ENCODE assay signal across 21 mouse cellular contexts in the genomic region with DNA sequence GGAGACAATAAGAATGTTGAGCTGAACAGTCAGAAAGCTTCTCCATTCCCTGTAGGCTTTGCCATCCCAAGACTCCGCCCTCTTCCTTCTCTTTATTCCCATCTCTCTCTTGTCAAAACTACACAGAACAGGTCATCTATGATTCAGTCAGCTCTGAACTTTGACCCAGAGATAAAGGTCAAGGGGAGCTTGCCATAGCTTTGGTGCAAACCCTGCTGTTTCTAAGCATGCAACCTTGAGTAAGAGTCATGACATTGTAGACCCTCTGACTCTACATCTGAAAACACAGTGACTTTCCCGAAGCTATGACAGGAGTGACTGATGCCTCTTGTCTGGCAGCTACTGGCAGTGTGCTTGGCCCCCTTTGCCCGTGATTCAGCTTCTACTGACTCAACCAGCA. TPM values are rescaled to one million over a fixed set of nuclear protein-coding genes. Genes with fewer than 3 reads are reported as not detected.
"Had no signal": no experiment of that assay in that cellular context is flagged by ENCODE, and none has a peak within 500 bp of the region (broad histone marks: within the 10 kb centered on the region; RNA-seq: fewer than 3 reads in every experiment).

No protein-coding gene starts in this region.

- H3K27ac ChIP-seq: limb, embryonic 10.5 days; limb, embryonic 13.5 days; liver, embryonic 12.5 days; liver, embryonic 15.5 days; lung, embryonic 15.5 days; neural tube, embryonic 12.5 days; neural tube, embryonic 15.5 days; stomach, postnatal 0 days had no signal

- DNase-seq: kidney, postnatal 14 days; kidney, postnatal 4 days; liver; lung, adult 18-20 months; lung, postnatal 10 days; lung, postnatal 4 days; right cerebral cortex, adult 18-20 months; right cerebral cortex, postnatal 14 days; right cerebral cortex, postnatal 4 days; thymus, adult 2 months; thymus, postnatal 14 days; thymus, postnatal 4 days had no signal

- H3K9me3 ChIP-seq: limb, embryonic 10.5 days; limb, embryonic 13.5 days; liver, embryonic 12.5 days; liver, embryonic 15.5 days; lung, embryonic 15.5 days; neural tube, embryonic 12.5 days; neural tube, embryonic 15.5 days had no signal

- H3K4me3 ChIP-seq: limb, embryonic 10.5 days; limb, embryonic 13.5 days; liver, embryonic 12.5 days; liver, embryonic 15.5 days; lung, embryonic 15.5 days; neural tube, embryonic 12.5 days; neural tube, embryonic 15.5 days had no signal

- H3K4me1 ChIP-seq: liver, embryonic 12.5 days; liver, embryonic 15.5 days; lung, embryonic 15.5 days; neural tube, embryonic 12.5 days; neural tube, embryonic 15.5 days had no signal

- H3K27me3 ChIP-seq: limb, embryonic 13.5 days; liver, embryonic 12.5 days; liver, embryonic 15.5 days; lung, embryonic 15.5 days; neural tube, embryonic 12.5 days had no signal

- H3K36me3 ChIP-seq: limb, embryonic 10.5 days; limb, embryonic 13.5 days; liver, embryonic 12.5 days; liver, embryonic 15.5 days; lung, embryonic 15.5 days; neural tube, embryonic 12.5 days; neural tube, embryonic 15.5 days had no signal

RNA-seq across cellular contexts. Expression of a gene that starts 24.5 kb away (rescaled TPM):
- total RNA-seq: megakaryocyte-erythroid progenitor cell, adult 5-6 weeks had no signal
